Mouse (Mus musculus): ENCODE results near the gene Apol7a. TPM values are rescaled to one million over a fixed set of nuclear protein-coding genes. Genes with fewer than 3 reads are reported as not detected.
A peak's percentile ranks its signal among the peaks of the same experiment; 100 is the strongest.

Gene Apol7a
- polyA plus RNA-seq, 1 experiment from 2014 or later = not detected

GRCm38 (mm10) chr15:77367504-77367903 lies 31.4 kb downstream of the Apol7a start:
- no peak for DNase-seq (ENCODE audit: low spot score)
- Histone ChIP-seq H3K27ac (ENCODE audit: low read depth, low read length) (no peak overlapping the region), H3K9ac (ENCODE audit: low read depth, low read length) (no peak overlapping the region), H3K4me2 (no peak overlapping the region), H3K9me3 (ENCODE audit: control insufficient read depth, low read length) (no peaks in the 10 kb centered on the region), H3K4me1 (replicated peaks; ENCODE audit: control insufficient read depth, insufficient read depth, low read length) (0 out of 2 replicates have a peak, but pooled peaks cover 3% of the 10 kb centered on the region), H3K27me3 (replicated peaks; ENCODE audit: control insufficient read depth, insufficient read depth, low read length) (peaks cover 9% of the 10 kb centered on the region), H3K36me3 (ENCODE audit: control insufficient read depth, insufficient read depth, low read length) (no peaks in the 10 kb centered on the region), H3K4me3 (ENCODE audit: low read depth, low read length) (no peak overlapping the region)
- WGBS = 41% methylated on average over 8 of the region's 8 CpGs
- no peak for ATAC-seq (replicated peaks; ENCODE audit: low FRiP score)

- Histone ChIP-seq H3K27ac (ENCODE audit: low read depth, low read length) (peak overlapping the region; percentile 57), H3K4me1 (replicated peaks; ENCODE audit: control insufficient read depth, insufficient read depth, low read length) (0 out of 2 replicates have a peak, but pooled peaks cover 3% of the 10 kb centered on the region), H3K9me3 (ENCODE audit: control insufficient read depth, low read length) (no peaks in the 10 kb centered on the region), H3K27me3 (replicated peaks; ENCODE audit: control insufficient read depth, insufficient read depth, low read length) (peaks cover 9% of the 10 kb centered on the region), H3K9ac (ENCODE audit: low read depth, low read length) (peak overlapping the region; percentile 32; the same call in 1 of the 2 replicates), H3K4me3 (ENCODE audit: low read depth, low read length) (peak overlapping the region; percentile 11), H3K36me3 (ENCODE audit: control insufficient read depth, insufficient read depth, low read length) (no peaks in the 10 kb centered on the region), H3K4me2 (peak overlapping the region; percentile 59)
- no peak; the same call in 1 of the 2 replicates for ATAC-seq (replicated peaks; ENCODE audit: low FRiP score)
- peak; percentile 73 for DNase-seq (ENCODE audit: low spot score)
- 4% methylated on average over 26 of the region's 26 CpGs for WGBS
Observed at GRCm38 (mm10) chr15:77366706-77367484, 32.0 kb downstream of the Apol7a start.

- ATAC-seq (replicated peaks; ENCODE audit: low FRiP score) (no peak), DNase-seq (ENCODE audit: low spot score) (no peak)
- 55% methylated on average over 9 of the region's 9 CpGs for WGBS
- Histone ChIP-seq H3K27me3 (replicated peaks; ENCODE audit: control insufficient read depth, insufficient read depth, low read length) (peaks cover 9% of the 10 kb centered on the region), H3K4me2 (no peak overlapping the region; the same call in 1 of the 2 replicates), H3K27ac (ENCODE audit: low read depth, low read length) (peak overlapping the region; percentile 57; the same call in 1 of the 2 replicates), H3K4me3 (ENCODE audit: low read depth, low read length) (no peak overlapping the region), H3K9me3 (ENCODE audit: control insufficient read depth, low read length) (no peaks in the 10 kb centered on the region), H3K36me3 (ENCODE audit: control insufficient read depth, insufficient read depth, low read length) (no peaks in the 10 kb centered on the region), H3K9ac (ENCODE audit: low read depth, low read length) (no peak overlapping the region), H3K4me1 (replicated peaks; ENCODE audit: control insufficient read depth, insufficient read depth, low read length) (0 out of 2 replicates have a peak, but pooled peaks cover 3% of the 10 kb centered on the region)
Observed at GRCm38 (mm10) chr15:77365700-77366570, 33.0 kb downstream of the Apol7a start.

GRCm38 (mm10) chr15:77364026-77364425 lies 34.9 kb downstream of the Apol7a start:
- peaks cover 6% of the 10 kb centered on the region; the same call in 1 of the 2 replicates for H3K4me1 ChIP-seq (replicated peaks; ENCODE audit: control insufficient read depth, insufficient read depth, low read length)
- no peak overlapping the region for H3K4me2 ChIP-seq
- no peak overlapping the region for H3K9ac ChIP-seq (ENCODE audit: low read depth, low read length)
- no peak overlapping the region for H3K27ac ChIP-seq (ENCODE audit: low read depth, low read length)
- H3K36me3 ChIP-seq (ENCODE audit: control insufficient read depth, insufficient read depth, low read length) = no peaks in the 10 kb centered on the region
- WGBS = 58% methylated on average over 3 of the region's 3 CpGs
- no peak for DNase-seq (ENCODE audit: low spot score)
- H3K4me3 ChIP-seq (ENCODE audit: low read depth, low read length) = no peak overlapping the region
- H3K9me3 ChIP-seq (ENCODE audit: control insufficient read depth, low read length) = no peaks in the 10 kb centered on the region
- ATAC-seq (replicated peaks; ENCODE audit: low FRiP score) = no peak
- H3K27me3 ChIP-seq (replicated peaks; ENCODE audit: control insufficient read depth, insufficient read depth, low read length) = peaks cover 12% of the 10 kb centered on the region

DNA sequence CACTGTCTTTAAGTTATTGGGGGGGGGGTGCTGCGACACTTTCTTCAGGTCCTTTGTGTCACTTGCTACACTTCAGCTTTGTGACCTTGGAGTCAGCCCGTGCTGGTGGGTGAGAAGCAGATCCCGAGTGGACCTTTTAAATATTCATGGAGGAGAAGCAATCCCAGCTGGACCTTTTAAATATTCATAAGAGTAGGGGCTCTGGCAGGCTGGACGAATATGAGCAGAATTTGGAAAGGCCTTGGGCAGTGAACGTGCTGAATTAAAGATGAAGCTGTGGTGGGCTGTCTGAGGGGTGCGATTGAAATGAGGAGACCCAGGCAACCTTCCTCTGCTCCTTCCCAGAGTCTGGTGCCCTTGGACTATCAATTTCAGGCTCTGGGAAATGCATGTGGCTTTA lies 35.3 kb downstream of the Apol7a start:
- Histone ChIP-seq H3K36me3 (ENCODE audit: control insufficient read depth, insufficient read depth, low read length) (no peaks in the 10 kb centered on the region), H3K4me1 (replicated peaks; ENCODE audit: control insufficient read depth, insufficient read depth, low read length) (peaks cover 4% of the 10 kb centered on the region; the same call in 1 of the 2 replicates), H3K27me3 (replicated peaks; ENCODE audit: control insufficient read depth, insufficient read depth, low read length) (peaks cover 12% of the 10 kb centered on the region), H3K9me3 (ENCODE audit: control insufficient read depth, low read length) (no peaks in the 10 kb centered on the region), H3K4me2 (no peak overlapping the region), H3K9ac (ENCODE audit: low read depth, low read length) (no peak overlapping the region), H3K4me3 (ENCODE audit: low read depth, low read length) (no peak overlapping the region), H3K27ac (ENCODE audit: low read depth, low read length) (no peak overlapping the region)
- ATAC-seq (replicated peaks; ENCODE audit: low FRiP score) = no peak
- WGBS = 55% methylated on average over 6 of the region's 6 CpGs
- no peak for DNase-seq (ENCODE audit: low spot score)

- peaks cover 8% of the 10 kb centered on the region; the same call in 1 of the 2 replicates for H3K4me1 ChIP-seq (replicated peaks; ENCODE audit: control insufficient read depth, insufficient read depth, low read length)
- H3K4me3 ChIP-seq (ENCODE audit: low read depth, low read length) = no peak overlapping the region
- no peak for DNase-seq (ENCODE audit: low spot score)
- H3K4me2 ChIP-seq = no peak overlapping the region
- no peaks in the 10 kb centered on the region for H3K36me3 ChIP-seq (ENCODE audit: control insufficient read depth, insufficient read depth, low read length)
- no peak overlapping the region for H3K27ac ChIP-seq (ENCODE audit: low read depth, low read length)
- WGBS = 28% methylated on average over 5 of the region's 5 CpGs
- H3K27me3 ChIP-seq (replicated peaks; ENCODE audit: control insufficient read depth, insufficient read depth, low read length) = peaks cover 12% of the 10 kb centered on the region
- no peak for ATAC-seq (replicated peaks; ENCODE audit: low FRiP score)
- H3K9ac ChIP-seq (ENCODE audit: low read depth, low read length) = no peak overlapping the region
- H3K9me3 ChIP-seq (ENCODE audit: control insufficient read depth, low read length) = no peaks in the 10 kb centered on the region
Observed at GRCm38 (mm10) chr15:77362952-77363351, 36.0 kb downstream of the Apol7a start.

DNA sequence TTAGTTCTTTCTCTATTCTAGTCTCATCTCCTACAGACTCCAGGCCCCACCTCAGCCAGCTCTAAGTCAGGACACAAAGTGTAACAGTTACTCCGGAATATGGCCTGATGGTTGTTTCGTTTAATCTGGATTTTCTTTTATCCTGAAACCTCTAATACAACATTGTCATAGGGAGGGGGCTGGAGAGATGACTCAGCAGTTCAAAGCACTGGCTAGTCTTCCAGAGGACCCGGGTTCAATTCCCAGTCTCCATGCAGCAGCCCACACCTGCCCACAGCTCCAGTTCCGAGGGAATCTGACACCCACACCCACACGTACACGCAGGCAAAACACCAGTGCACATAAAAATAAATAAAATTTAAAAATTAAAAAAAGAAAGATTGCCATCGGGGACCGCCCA lies 39.0 kb downstream of the Apol7a start:
- no peak overlapping the region for H3K27ac ChIP-seq (ENCODE audit: low read depth, low read length)
- no peak overlapping the region for H3K9ac ChIP-seq (ENCODE audit: low read depth, low read length)
- peaks cover 17% of the 10 kb centered on the region for H3K4me1 ChIP-seq (replicated peaks; ENCODE audit: control insufficient read depth, insufficient read depth, low read length)
- WGBS = 89% methylated on average over 8 of the region's 8 CpGs
- no peaks in the 10 kb centered on the region for H3K9me3 ChIP-seq (ENCODE audit: control insufficient read depth, low read length)
- H3K4me3 ChIP-seq (ENCODE audit: low read depth, low read length) = no peak overlapping the region
- H3K27me3 ChIP-seq (replicated peaks; ENCODE audit: control insufficient read depth, insufficient read depth, low read length) = peaks cover 3% of the 10 kb centered on the region
- DNase-seq (ENCODE audit: low spot score) (no peak), ATAC-seq (replicated peaks; ENCODE audit: low FRiP score) (no peak)
- H3K36me3 ChIP-seq (ENCODE audit: control insufficient read depth, insufficient read depth, low read length) = no peaks in the 10 kb centered on the region
- no peak overlapping the region for H3K4me2 ChIP-seq

DNA sequence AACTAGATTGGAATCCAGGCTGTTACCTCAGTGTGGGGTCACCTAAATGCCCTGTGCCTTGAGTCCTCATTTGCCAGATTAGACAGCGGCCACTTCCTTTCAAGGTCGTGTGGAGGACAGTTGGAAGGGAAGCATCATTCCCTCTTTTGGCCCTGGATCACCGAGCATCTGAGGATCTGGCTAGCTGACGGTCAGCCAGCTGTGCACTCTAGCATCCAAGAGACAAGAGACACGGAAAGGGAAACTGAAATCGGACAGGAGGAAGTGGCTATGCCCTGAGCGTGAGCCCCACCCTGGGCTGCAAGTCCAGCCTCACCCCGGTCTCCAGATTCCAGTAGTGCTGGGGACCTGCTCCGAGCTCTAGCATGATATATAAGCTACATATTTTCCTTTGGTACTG lies 39.4 kb downstream of the Apol7a start:
- Histone ChIP-seq H3K4me1 (replicated peaks; ENCODE audit: control insufficient read depth, insufficient read depth, low read length) (peaks cover 20% of the 10 kb centered on the region), H3K27ac (ENCODE audit: low read depth, low read length) (no peak overlapping the region), H3K36me3 (ENCODE audit: control insufficient read depth, insufficient read depth, low read length) (no peaks in the 10 kb centered on the region), H3K27me3 (replicated peaks; ENCODE audit: control insufficient read depth, insufficient read depth, low read length) (peaks cover 3% of the 10 kb centered on the region), H3K9ac (ENCODE audit: low read depth, low read length) (no peak overlapping the region), H3K9me3 (ENCODE audit: control insufficient read depth, low read length) (no peaks in the 10 kb centered on the region), H3K4me2 (no peak overlapping the region), H3K4me3 (ENCODE audit: low read depth, low read length) (no peak overlapping the region)
- DNase-seq (ENCODE audit: low spot score) (no peak), ATAC-seq (replicated peaks; ENCODE audit: low FRiP score) (no peak)
- WGBS = 52% methylated on average over 9 of the region's 9 CpGs

Measured in liver, embryonic 11.5 days (tissue).